Mouse (Mus musculus): ENCODE data around the gene D5Ertd579e.
A peak's percentile ranks its signal among the peaks of the same experiment; 100 is the strongest.
"Not testable (repeated sequence)": the region's sequence is repeated elsewhere in the genome, so short reads cannot be mapped to it uniquely, and the experiment has no call there.

The D5Ertd579e gene

DNA sequence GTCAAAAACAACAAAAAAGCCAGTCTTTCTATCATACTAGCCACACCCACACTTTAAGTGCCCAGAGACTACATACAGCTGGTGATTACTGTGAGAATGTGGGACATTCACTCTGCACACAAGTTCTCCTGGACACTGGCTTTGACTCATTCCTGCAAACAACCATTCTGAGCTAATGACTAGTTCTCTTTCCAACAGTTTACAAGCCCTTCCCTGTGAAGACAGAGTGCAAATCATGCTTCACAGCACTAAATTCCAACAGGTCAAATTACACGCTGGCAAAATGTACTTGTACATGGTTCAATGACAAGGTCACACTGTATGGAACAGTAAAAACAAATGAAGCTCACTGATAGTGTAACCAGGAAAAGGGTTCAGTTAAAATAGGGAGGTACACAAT, 17.0 kb downstream of the D5Ertd579e start:
- DNase-seq = no peak

DNA sequence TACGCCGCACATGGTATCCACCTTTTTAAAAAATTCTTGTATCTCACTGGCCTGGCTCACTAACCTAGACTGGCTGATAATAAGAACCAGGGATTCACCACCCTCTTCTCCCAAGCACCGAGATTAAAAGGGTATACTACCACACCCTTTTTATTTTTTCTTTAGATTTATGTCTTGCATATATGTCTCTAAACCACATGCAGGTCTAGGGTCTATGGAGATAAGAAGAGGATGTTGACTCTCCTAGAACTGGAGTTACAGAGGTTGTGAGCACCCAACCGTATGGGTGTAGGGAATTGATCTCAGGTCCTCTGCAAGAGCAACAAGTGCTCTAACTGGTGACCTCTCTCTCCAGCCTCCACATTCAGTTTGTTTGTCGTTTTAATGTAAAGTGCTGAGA, 17.9 kb downstream of the D5Ertd579e start:
- DNase-seq = no peak

DNA sequence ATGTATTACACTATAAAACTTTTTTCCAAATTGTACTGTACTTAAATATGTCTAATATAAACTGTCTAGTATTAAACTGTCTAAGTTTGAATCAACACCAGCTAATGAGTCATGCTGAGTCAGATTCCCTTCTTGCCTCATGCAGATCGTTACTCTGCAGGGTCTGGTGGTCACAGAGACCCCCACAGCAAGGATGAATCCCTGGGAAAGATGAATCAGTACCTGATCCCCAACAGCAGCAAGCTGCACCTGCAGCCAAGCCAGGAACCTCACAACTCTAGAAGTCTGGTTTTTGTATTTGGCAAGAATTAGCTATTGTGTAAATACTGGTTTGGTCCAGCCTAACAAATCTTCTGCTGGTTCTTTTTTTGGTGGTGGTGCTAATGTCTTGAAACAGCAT, 20.4 kb downstream of the D5Ertd579e start:
- no peak for DNase-seq

DNA sequence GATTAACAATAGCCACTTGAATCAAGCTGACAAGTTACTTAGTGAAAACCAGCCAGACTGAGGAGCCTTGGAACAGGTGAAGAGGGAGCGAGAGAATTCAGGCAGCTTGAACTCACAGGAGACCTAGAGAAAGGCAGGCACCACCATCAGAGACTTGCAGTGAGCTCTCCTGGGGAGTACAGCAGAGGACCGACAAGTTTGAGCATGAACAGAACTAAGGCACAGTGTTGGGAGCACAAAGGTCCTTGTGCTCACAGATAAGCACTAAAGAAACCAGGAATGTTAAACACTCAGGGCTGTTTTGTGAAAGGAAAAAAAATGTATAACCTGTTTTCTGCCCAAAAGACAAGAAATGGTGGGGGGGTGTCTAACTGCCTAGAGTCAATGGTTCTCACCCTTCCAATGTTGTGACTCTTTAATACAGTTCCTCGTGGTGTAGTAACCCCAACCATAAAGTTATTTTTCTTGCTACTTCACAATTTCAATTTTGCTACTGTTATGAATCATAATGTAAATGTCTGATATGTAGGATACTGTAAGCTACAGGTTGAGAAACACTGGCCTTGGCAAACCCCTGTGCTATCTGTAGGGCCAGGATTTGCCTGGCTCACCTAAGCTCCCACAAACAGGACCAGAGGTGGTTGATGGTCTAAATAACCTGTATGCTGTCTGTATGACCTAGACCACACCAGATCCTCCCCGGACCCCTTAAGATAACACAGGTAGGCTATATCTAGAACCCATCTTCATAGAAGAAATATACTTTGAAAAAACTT, 21.0 kb downstream of the D5Ertd579e start:
- no peak for DNase-seq

DNA sequence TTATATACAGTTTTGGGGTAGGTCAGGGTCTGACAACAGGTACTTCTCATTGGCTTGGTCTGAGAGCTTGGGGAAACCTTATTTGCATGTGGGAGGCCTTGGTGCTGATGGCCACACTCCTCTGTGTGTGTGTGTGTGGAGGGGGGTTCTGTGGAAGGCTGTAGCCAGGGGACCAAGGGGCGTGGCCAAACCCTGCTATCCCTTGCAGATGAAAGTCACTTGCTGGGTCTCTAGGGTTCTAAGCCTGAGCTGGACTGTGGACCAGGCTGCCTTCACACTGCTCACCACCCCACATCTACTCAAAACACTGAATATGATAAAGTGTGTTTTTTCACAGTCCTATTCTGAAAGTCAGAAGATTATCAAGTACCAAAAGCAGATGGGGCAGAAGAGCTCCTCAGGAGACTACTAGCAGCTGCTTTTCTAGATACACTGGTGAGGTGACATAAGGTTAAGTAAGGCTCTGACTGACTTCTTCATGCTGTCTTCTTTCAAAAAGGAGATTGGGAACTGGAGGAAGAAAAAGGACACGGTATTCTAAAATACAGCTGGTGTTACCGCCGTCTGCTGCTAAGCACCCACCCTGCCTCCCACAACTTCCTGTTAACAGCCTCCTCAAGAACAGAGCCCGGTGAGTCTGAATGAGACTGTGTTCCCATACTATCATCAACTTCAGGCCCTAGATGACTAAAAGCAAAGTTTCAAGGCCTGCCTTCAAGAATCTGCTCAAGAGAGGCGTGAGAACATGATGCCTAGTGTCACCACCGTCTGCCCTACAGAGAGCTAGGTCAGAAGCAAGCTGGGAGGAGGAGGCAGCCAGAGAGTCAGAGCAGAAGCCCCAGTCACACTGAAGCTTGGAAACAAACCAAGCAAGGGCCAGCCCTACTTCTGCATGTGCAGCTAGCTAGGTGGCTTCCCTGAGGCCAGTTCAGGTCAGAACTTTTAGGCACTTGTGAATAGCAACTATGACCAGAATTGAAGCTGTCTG, 26.5 kb downstream of the D5Ertd579e start:
- DNase-seq = no peak

DNA sequence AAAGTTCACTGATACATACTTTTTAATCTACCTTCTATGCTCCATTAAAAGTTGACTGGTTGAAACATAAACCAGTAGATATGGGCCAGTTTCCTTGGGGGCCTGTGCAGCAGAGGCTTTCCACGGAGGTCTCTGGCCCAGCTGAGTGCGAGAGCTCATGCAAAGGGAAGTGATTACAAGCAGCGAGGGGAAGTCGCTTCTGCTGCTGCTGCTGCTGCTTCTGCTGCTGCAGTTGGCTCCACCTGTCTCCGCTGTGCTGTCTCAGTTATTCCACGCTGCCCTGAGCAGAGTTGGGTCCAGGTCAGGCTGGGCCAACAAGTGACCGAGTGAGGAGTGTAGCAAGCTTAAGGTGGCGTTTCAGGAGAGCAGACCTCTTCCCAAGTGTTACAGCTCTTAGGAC, 27.3 kb downstream of the D5Ertd579e start:
- DNase-seq = no peak

DNA sequence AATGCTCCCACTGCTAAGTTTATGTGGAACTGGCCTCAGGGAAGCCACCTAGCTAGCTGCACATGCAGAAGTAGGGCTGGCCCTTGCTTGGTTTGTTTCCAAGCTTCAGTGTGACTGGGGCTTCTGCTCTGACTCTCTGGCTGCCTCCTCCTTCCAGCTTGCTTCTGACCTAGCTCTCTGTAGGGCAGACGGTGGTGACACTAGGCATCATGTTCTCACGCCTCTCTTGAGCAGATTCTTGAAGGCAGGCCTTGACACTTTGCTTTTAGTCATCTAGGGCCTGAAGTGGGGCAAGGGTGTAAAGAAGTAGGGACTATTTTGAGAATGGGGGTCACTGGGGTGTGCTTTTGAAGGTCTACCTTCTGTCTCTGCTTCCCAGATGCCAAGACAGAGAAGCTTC, 27.8 kb downstream of the D5Ertd579e start:
- DNase-seq = not testable (repeated sequence)

DNA sequence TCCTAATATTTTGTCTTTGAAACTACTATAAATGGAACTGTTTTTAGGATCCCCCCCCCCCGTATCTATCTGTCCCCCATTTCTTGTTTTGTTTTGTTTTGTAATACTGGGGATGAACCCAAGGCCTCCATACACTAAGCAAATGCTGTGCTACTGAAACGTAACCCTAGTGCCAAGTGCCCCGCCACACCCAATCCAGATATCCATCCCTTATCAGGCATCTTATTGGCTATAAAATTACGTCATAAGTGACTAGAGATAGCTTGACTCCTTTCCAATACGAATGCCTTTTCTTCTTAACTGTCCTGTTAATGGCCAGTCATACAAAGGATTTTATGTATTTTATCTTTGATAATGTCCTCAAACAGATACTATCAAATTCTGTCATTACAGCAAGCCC, 28.7 kb downstream of the D5Ertd579e start:
- DNase-seq = no peak

DNA sequence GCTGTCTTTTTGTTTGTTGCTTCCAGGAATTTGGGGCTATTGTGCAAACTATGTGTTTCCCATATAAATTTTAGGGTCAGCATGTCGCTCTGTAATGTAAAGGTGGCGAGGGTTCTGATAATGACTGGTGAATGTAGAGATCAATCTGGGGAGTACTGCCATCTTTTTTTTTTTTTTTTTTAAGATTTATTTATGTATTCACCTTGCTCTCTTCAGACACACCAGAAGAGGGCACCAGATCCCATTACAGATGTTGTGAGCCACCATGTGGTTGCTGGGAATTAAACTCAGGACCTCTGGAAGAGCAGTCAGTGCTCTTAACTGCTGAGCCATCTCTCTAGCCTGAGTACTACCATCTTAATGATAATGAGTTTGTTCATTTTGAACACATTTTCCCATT, 29.1 kb downstream of the D5Ertd579e start:
- not testable (repeated sequence) for DNase-seq

DNA sequence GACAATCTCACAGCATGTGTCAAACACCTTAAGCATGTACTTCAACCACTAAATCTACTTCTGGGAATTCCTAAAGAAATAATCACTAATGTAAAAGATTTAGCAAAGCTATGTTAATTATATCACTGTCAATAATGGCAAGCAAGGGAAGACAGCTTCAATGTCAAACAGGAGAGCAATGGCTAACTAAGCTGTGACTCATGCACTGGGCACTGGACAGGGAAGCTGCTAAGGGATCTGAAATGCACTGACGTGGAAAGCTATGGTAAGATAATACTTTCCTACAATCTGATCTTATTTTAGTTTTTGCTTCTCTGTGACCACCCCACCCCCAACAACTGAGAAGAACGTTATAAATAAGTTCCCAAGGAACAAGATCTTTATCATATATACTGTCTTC, 32.5 kb downstream of the D5Ertd579e start:
- no peak for DNase-seq

DNA sequence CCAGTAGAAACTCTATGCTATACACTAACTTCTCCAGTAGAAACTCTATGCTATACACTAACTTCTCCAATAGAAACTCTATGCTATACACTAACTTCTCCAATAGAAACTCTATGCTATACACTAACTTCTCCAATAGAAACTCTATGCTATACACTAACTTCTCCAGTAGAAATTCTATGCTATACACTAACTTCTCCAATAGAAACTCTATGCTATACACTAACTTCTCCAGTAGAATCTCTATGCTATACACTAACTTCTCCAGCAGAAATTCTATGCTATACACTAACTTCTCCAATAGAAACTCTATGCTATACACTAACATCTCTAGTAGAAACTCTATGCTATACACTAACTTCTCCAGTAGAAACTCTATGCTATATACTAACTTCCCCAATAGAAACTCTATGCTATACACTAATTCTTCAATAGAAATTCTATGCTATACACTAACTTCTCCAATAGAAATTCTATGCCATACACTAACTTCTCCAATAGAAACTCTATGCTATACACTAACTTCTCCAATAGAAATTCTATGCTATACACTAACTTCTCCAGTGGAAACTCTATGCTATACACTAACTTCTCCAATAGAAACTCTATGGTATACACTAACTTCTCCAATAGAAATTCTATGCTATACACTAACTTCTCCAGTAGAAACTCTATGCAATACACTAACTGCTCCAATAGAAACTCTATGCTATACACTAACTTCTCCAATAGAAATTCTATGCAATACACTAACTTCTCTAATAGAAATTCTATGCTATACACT, 34.7 kb downstream of the D5Ertd579e start:
- DNase-seq = not testable (repeated sequence)

DNA sequence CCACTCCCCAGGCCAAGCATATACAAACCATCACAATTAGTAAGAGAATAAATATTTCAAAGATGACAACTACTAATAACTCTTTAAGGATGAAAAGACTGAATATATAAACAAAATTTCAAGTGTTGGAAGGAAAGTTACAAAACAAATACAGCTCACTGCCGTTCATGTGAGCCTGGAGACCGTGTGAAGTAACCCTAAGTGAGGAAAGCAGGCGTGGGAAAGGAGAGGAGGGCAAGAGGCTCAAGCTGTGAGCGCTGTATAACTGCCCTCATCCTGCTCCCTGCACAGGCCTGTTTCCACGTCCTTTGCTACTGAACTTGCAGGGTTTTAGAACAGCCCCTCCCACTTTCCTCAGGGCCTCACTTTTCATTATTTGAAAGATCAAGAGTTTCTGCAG, 70.2 kb downstream of the D5Ertd579e start:
- no peak for DNase-seq

DNA sequence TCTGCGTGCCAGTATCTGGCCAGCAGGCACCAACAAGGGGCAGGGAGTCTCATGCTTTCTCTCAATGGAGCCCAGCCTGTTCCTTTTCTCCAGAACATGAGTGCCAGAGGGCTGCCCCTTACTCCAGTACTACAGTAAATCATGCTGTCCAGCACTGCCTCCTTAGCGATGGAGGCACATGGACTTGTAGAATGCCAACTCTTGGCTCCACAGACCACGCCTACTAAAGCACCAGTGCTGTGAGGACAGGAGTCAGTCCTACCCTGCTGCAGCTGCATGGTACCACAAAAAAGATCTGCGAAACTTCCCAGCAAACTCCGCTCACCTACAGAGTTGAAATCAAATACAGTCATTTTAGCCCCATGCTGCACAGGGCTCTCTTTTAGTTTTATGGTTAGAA, 72.2 kb downstream of the D5Ertd579e start:
- no peak for DNase-seq

DNA sequence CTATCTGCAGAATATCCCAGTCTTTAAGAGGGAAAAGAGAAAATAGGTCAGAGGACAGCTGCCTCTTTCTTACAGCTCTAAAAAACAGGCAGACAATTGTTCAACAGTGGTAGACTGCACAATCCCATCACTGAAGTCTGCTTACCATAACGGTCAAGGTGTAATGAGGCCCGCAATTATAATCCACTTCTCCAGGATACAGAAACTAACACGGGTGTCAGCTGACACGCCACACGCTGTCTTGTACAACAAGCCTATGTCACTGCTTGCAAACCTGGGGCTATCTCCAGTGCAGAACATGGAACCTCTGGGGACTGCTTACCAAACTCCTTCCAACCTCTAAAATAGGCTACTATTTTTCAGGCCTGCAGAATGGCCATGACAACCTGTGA, 74.8 kb downstream of the D5Ertd579e start:
- DNase-seq = no peak

DNA sequence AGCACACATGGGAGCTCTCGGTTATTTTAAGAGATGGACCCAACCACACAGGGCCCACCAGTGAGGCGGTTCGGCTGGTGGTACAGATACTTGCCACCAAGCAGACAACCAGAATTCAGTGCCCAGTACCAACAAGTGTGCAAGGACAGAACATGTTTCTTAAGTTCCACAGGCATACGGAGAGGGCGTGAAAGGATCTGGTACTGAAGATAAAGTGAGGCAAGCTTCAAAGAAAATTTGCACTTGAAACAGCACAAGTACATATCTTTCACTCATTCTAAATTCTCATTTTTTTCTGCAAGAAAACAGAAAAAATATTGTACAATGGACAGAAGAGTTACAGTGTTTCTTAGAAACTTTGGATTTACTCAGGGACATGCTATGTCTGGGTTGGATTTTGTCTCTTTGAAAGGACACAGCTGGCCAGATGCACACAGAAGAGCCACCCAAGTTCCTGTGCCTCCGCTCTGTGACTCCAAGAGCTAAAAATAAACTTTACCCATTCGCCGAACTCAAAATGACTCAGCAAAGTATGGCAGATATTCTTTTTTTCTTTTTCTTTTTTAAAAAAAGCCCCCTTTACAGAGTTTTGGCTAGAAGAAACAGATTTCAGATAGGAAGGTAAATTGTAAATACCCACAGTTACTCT, 75.3 kb downstream of the D5Ertd579e start:
- DNase-seq = peak; percentile 28

DNA sequence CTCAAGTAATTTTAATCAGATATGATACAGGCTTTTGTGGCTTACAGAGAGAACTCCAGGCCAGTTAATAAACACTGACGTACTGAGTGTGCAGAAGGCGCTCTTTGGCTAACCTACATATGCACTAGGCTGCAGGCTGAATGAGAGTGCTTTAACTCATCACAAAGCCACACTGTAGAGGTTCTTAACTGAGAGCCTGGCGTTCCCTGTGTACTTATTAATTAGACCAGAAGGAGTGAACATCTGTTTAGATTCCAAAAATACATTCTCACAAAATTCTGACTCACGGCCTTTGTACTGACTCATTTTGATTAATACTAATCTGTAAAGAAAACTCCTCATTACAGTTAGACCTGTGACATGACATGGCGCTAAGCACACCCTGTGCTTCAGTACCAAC, 76.9 kb downstream of the D5Ertd579e start:
- DNase-seq = no peak

DNA sequence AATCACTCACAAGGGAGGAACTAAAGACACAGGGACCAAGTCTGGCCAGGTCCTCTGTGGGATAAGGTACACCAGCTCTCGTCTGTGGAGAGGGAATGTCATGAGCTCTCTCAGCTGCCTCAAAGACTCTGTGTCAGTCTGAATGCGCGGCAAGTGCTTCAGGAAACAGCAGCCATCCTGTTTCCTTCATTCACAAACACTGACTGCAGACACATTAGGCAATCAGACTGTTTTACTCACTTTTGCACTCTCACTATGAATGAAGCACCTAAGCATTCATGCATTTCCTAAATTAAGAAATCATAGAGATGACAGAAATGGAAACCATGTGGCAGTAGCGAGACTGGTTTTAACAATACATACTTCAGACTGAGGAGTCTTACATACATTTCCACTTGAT, 77.5 kb downstream of the D5Ertd579e start:
- no peak for DNase-seq

DNA sequence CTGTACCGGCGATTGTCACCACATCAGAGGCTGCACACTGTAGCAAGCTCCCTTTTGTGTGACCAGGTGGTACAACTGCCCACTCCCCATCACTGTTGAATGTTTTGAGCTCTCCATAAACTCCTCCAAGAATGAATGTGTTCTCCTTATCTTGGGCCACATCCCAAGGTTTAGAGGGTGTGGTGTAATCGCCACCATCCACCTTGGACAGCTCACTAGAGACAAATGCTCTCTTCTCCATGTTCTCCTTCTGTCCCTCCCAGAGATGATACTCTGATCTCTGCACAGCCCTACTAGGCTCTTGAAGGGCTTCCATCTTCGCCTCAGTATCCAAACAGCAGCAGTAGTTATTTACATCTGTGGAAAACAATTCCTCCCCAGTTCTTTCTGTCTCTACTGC, 81.7 kb downstream of the D5Ertd579e start:
- DNase-seq = no peak

DNA sequence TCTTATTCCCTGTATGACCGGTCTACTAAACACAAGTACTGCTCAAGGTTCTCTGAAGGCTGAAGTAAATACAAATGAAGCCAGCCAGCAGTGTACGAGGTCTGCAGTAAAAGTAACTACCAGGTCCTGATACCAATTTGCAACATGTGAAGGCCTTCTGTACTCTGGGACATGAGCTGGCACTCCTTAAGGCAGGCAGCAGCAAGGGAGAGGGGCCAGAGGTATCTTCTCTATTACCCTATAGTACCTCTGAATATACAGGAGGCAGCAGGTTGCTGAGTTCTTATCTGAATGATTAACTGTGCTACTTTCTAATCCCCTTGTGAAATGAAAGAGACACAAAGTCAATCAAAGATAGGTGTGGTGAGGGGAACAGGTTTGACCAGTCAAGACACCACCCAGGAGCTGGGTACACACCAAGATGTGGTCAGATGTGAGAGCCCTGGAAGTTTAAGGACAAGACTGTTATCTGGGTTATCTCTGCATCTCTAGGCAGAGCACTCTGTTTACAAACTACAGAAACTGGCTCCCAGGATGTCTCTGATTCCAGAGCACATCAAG, 86.8 kb downstream of the D5Ertd579e start:
- DNase-seq = no peak

DNA sequence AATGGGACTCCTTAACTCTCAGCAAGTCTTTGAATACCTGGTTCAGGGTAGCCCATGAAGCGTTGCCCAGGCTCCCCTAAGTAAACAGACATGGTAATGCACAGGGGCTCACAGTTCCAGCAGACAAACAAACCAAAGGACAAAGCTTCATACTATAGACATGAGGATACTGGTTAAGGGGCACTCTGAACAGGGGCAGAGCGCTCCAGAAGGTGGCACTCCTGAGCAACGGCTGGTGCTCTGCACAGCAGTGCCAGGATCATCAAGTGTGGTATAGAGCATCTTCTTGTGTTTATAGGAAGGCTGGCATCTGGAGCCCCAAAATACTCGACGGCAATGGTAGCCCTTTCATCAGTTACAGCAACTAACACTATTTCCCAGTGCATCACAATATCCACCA, 92.8 kb downstream of the D5Ertd579e start:
- peak; percentile 49 for DNase-seq

DNA sequence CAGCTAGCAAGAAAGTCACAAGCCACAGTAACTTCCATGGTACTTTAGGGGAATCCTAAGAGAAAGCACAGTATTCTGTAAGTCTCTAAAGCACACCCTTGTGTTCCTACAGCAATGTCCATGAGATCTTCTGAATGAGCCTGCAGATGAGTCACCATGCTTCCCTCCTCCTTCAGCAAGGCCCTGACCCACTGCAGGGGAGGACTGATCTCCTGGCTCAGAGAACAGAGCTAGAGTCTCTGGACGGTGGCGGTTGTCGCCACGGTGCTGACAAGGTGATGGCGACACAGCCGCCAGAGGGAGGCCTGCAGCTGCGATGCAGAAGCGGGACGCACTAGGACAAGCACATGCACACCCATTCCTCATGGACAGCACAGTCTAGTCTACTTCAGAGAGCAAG, 93.8 kb downstream of the D5Ertd579e start:
- no peak for DNase-seq

DNA sequence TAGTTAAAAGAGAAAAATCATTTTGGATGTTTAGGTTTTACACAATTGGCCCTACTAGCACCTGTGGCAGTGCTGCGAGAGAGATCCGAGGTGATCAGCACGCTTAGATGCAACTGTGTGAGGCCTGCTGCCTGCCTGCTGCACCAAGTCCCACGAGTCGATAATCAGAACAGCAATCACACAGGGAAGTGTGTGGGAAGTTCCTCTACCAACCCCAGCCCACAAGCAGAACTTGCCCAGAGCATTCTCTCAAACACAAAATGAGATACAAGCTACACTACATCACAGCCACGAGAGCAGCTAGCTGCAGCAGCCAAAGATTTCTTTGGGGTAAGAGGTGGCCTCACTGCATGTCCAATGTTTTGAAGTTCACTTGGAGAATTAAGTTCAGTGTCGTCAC, 94.3 kb downstream of the D5Ertd579e start:
- DNase-seq = no peak
